Mouse (Mus musculus) forebrain, embryonic 12.5 days (tissue): ENCODE results near the gene Irx6. TPM values are rescaled to one million over a fixed set of nuclear protein-coding genes. Genes with fewer than 3 reads are reported as not detected.

Source experiments
- ATAC-seq: fragments of 200-750 bp; cut with Nextera tagmentation; 2 replicates; pipeline ENCODE4 v1.8.0; 2017; ENCODE audit warnings: moderate TSS enrichment; ENCODE audit not compliant: low FRiP score
- H3K27ac ChIP-seq: fragments of 300-500 bp; sonication (generic); 2 replicates; pipeline ENCODE4 v1.5.1; 2016; ENCODE audit warnings: mild to moderate bottlenecking
- H3K27me3 ChIP-seq: fragments of 300-500 bp; sonication (generic); 2 replicates; pipeline ENCODE4 v1.6.1; 2016; ENCODE audit warnings: mild to moderate bottlenecking
- H3K36me3 ChIP-seq: fragments of 300-500 bp; sonication (generic); replicated peaks from 2 replicates; pipeline ENCODE4 v1.6.1; 2016; ENCODE audit warnings: mild to moderate bottlenecking
- H3K4me1 ChIP-seq: fragments of 300-500 bp; sonication (generic); 2 replicates; pipeline ENCODE4 v1.6.1; 2016
- H3K4me2 ChIP-seq: fragments of 300-500 bp; sonication (generic); 2 replicates; pipeline ENCODE4 v1.6.1; 2016; ENCODE audit warnings: mild to moderate bottlenecking, moderate library complexity
- H3K4me3 ChIP-seq: fragments of 300-500 bp; sonication (generic); replicated peaks from 2 replicates; pipeline ENCODE4 v1.5.1; 2016; ENCODE audit warnings: mild to moderate bottlenecking
- H3K9ac ChIP-seq: fragments of 300-500 bp; sonication (generic); 2 replicates; pipeline ENCODE4 v1.6.1; 2016; ENCODE audit warnings: mild to moderate bottlenecking
- H3K9me3 ChIP-seq: fragments of 300-500 bp; sonication (generic); 2 replicates; pipeline ENCODE4 v1.6.1; 2016
- WGBS: fragments of 180-500 bp; shearing (Covaris S2); methylation state at CpG from one replicate; pipeline ENCODE4 v1.1.7; 2016; 5-methylcytosine and 5-hydroxymethylcytosine counted together
- polyA plus RNA-seq: library from polyadenylated mRNA; unstranded; fragments of >200 nt; fragmentation: Nextera tagmentation; extraction: Ambion mirVana; gene quantifications from 2 replicates; pipeline ENCODE4 v1.2.1, GENCODE M21; 2016

The Irx6 gene
- polyA plus RNA-seq, 1 experiment from 2014 or later, result 0.28 TPM

GRCm38 (mm10) chr8:92724359-92724758, 50.3 kb downstream of the Irx6 start:
- Histone ChIP-seq H3K9ac (no peak overlapping the region), H3K4me2 (no peak overlapping the region), H3K27me3 (peaks cover 15% of the 10 kb centered on the region), H3K9me3 (no peaks in the 10 kb centered on the region), H3K4me1 (peaks cover 34% of the 10 kb centered on the region), H3K4me3 (no peak overlapping the region), H3K27ac (no peak overlapping the region), H3K36me3 (no peaks in the 10 kb centered on the region)
- ATAC-seq, result no peak
- WGBS, result 68% methylated on average over 8 of the region's 8 CpGs

Other genes with a start within 250 kb of the Irx6 start
- 25.8 and 35.3 TPM in 2 replicates for gene Mmp2, start 153.0 kb downstream of the Irx6 start, polyA plus RNA-seq
- 4.6 and 4.9 TPM in 2 replicates for gene Lpcat2, start 181.1 kb downstream of the Irx6 start, polyA plus RNA-seq
- 0.26 TPM in 1 of 2 replicates, not detected in the other for gene Capns2, start 227.1 kb downstream of the Irx6 start, polyA plus RNA-seq